Comparison of ENCODE assay signal across 7 mouse cellular contexts in the genomic region with DNA sequence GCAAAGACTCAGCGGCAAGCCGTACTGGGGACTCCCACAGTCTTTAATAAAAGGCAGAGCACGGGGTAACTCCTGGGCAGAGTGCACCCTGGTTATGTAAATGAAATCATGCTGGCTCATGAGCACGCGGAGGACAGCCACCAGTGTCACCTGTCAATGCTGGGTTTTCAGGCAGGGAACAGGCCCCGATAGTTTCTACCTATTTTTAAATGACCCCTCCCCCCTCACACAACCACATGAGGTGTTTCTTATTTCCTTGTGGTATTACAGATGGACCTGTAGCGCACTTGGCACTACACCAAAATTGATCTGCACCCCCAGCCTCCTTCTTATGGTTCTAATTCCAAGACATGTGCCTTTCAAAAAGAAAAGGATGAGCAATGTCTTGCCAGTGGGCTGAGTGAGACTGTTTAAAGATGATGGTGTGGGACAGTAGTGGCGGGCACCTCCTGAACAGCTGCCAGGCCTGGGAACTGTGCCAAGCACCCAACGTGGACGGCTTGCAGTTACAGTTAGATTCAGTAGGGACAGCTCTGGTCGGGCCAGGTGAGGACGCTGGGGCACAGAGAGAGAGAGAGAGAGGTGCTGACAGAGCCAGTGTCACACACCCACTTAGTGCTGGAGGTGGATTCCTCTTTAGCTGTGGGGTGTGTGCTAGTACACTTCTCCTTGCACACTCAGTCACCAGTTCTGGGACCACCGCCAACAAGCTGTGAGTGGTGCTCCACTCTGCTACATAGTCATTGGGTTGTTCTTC. TPM values are rescaled to one million over a fixed set of nuclear protein-coding genes. Genes with fewer than 3 reads are reported as not detected.
DNase-seq lines count a peak whose midpoint lies in the region; ATAC-seq and TF ChIP-seq lines count a peak whose summit lies in the region.

No protein-coding gene starts in this region.

- H3K27me3 ChIP-seq in embryonic facial prominence, embryonic 15.5 days: no peaks in the 10 kb centered on the region
- no peaks in the 10 kb centered on the region for H3K27me3 ChIP-seq in lung, postnatal 0 days (replicated peaks; ENCODE audit: insufficient read depth, low read length)
- 0 out of 2 replicates have a peak, but pooled peaks cover 3% of the 10 kb centered on the region for H3K27me3 ChIP-seq in midbrain, embryonic 10.5 days (ENCODE audit: low read depth, poor library complexity, severe bottlenecking)

- intact Hi-C loops in heart, postnatal 10 days (cut with DNase I): no loop called here

- H3K9me3 ChIP-seq in embryonic facial prominence, embryonic 15.5 days (replicated peaks): no peaks in the 10 kb centered on the region
- no peaks in the 10 kb centered on the region for H3K9me3 ChIP-seq in lung, postnatal 0 days (ENCODE audit: low read length)
- no peaks in the 10 kb centered on the region for H3K9me3 ChIP-seq in midbrain, embryonic 10.5 days (replicated peaks)

- H3K9ac ChIP-seq in embryonic facial prominence, embryonic 15.5 days: no peak overlapping the region
- no peak overlapping the region for H3K9ac ChIP-seq in lung, postnatal 0 days (replicated peaks; ENCODE audit: low read depth)

- TF ChIP-seq EP300 in lung, postnatal 0 days (IDR thresholded peaks at IDR 0.05): no peak

- peak; percentile 39; the same call in 1 of the 2 replicates for ATAC-seq in embryonic facial prominence, embryonic 15.5 days (ENCODE audit: insufficient number of reproducible peaks, low FRiP score, low TSS enrichment, low read depth)
- ATAC-seq in lung, postnatal 0 days: peak; percentile 74

- no peaks in the 10 kb centered on the region for H3K4me1 ChIP-seq in embryonic facial prominence, embryonic 15.5 days
- H3K4me1 ChIP-seq in lung, postnatal 0 days (ENCODE audit: insufficient read depth, low read depth, low read length): no peaks in the 10 kb centered on the region
- peaks cover 11% of the 10 kb centered on the region; the same call in 1 of the 2 replicates for H3K4me1 ChIP-seq in midbrain, embryonic 10.5 days

- DNase-seq in testis, postnatal 10 days (ENCODE audit: low spot score): peak; percentile 82
- DNase-seq in testis, postnatal 14 days (ENCODE audit: low spot score): no peak
- DNase-seq in heart, postnatal 10 days: peak; percentile 68 to 79
- DNase-seq in lung, postnatal 0 days (ENCODE audit: low spot score): peak; percentile 40
- DNase-seq in urinary bladder, postnatal 4 days (ENCODE audit: low spot score in 2 of 2): no peak
- DNase-seq in midbrain, embryonic 10.5 days (ENCODE audit: low spot score): no peak

- no peak overlapping the region for H3K4me2 ChIP-seq in embryonic facial prominence, embryonic 15.5 days (replicated peaks)
- no peak overlapping the region for H3K4me2 ChIP-seq in lung, postnatal 0 days (replicated peaks; ENCODE audit: low read depth, low read length)

- TF ChIP-seq CTCF in lung, postnatal 0 days (IDR thresholded peaks at IDR 0.05): no peak

- H3K4me3 ChIP-seq in embryonic facial prominence, embryonic 15.5 days (replicated peaks): no peak overlapping the region
- no peak overlapping the region for H3K4me3 ChIP-seq in lung, postnatal 0 days (ENCODE audit: low read depth, low read length)
- H3K4me3 ChIP-seq in midbrain, embryonic 10.5 days: no peak overlapping the region

- WGBS in embryonic facial prominence, embryonic 15.5 days: 61% methylated on average over 13 of the region's 13 CpGs
- 55% methylated on average over 13 of the region's 13 CpGs for WGBS in lung, postnatal 0 days
- WGBS in midbrain, embryonic 10.5 days: 76% methylated on average over 13 of the region's 13 CpGs

- H3K27ac ChIP-seq in embryonic facial prominence, embryonic 15.5 days (replicated peaks): no peak overlapping the region
- H3K27ac ChIP-seq in lung, postnatal 0 days (ENCODE audit: low read length): no peak overlapping the region
- H3K27ac ChIP-seq in midbrain, embryonic 10.5 days (replicated peaks): no peak overlapping the region

- no peaks in the 10 kb centered on the region for H3K36me3 ChIP-seq in embryonic facial prominence, embryonic 15.5 days
- H3K36me3 ChIP-seq in lung, postnatal 0 days (ENCODE audit: insufficient read depth, low read length): no peaks in the 10 kb centered on the region
- H3K36me3 ChIP-seq in midbrain, embryonic 10.5 days: no peaks in the 10 kb centered on the region

RNA-seq across cellular contexts. Expression of a gene that starts 31.7 kb away (rescaled TPM):
- polyA plus RNA-seq in embryonic facial prominence, embryonic 15.5 days (2015; fragmentation: Nextera tagmentation; extraction: Ambion mirVana): 1.2 and 1.3 TPM in 2 replicates
- 10 to 100 TPM; 12.9 to 16.4 TPM for total RNA-seq in heart, postnatal 10 days (2021)
- polyA plus RNA-seq in lung, postnatal 0 days (2015; fragmentation: Nextera tagmentation; extraction: Ambion mirVana): 2.7 and 3.7 TPM in 2 replicates
- polyA plus RNA-seq in midbrain, embryonic 10.5 days (2016; fragmentation: Nextera tagmentation; extraction: Ambion mirVana): 0.30 and 0.50 TPM in 2 replicates

Comparison
In these comparisons a context has a peak if more than half of its experiments do, and no peak if none do; other contexts are left out.
1. DNase-seq: peak in testis, postnatal 10 days (single experiment), heart, postnatal 10 days (2 of 2) and lung, postnatal 0 days (single experiment); none in testis, postnatal 14 days (single experiment), urinary bladder, postnatal 4 days (0 of 2) and midbrain, embryonic 10.5 days (single experiment).